25 mouse cellular contexts compared by ENCODE assay signal in the genomic region with DNA sequence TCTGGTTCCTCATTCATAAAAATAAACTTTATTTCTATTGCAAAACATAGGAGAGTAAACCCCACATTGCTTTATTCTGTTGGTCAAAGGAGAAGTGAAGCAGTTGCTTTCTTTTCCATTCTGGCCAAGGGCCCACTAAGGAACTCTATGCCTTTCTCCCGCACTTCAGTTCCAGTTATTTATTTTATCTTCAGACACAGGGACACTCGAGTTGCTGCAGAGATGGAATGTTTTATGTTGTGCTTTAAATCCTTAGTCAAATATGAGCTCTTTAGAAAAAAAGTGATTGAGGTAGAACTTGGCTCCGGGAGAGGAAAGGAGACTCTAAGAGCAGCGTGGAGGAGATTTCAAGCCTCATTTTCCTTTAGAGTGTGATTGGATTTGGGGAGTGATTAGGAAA.
"Had no signal": no experiment of that assay in that cellular context is flagged by ENCODE, and none has a peak within 500 bp of the region (broad histone marks: within the 10 kb centered on the region; RNA-seq: fewer than 3 reads in every experiment).

No protein-coding gene starts in this region.

- ATAC-seq: forebrain, embryonic 15.5 days; forebrain, postnatal 0 days; hindbrain, postnatal 0 days; intestine, embryonic 16.5 days had no signal

- H3K9me3 ChIP-seq: forebrain, embryonic 15.5 days; heart, embryonic 10.5 days; heart, embryonic 13.5 days; heart, embryonic 15.5 days; hindbrain, embryonic 13.5 days; hindbrain, embryonic 15.5 days; kidney, embryonic 15.5 days; limb, embryonic 13.5 days had no signal

- H3K4me1 ChIP-seq: forebrain, embryonic 15.5 days; heart, embryonic 10.5 days; heart, embryonic 13.5 days; heart, embryonic 15.5 days; hindbrain, embryonic 13.5 days; hindbrain, embryonic 15.5 days; kidney, embryonic 15.5 days; limb, embryonic 13.5 days had no signal

- H3K4me3 ChIP-seq: forebrain, embryonic 15.5 days; heart, embryonic 10.5 days; heart, embryonic 13.5 days; heart, embryonic 15.5 days; hindbrain, embryonic 13.5 days; hindbrain, embryonic 15.5 days; kidney, embryonic 15.5 days; limb, embryonic 13.5 days had no signal

- H3K36me3 ChIP-seq: forebrain, embryonic 15.5 days; heart, embryonic 10.5 days; heart, embryonic 13.5 days; heart, embryonic 15.5 days; hindbrain, embryonic 13.5 days; hindbrain, embryonic 15.5 days; kidney, embryonic 15.5 days; limb, embryonic 13.5 days had no signal

- DNase-seq: forebrain, postnatal 0 days; gastrocnemius, postnatal 14 days; gastrocnemius, postnatal 36 days; heart, adult 18-20 months; heart, postnatal 14 days; heart, postnatal 36 days; kidney, adult 11 months; kidney, adult 2 months; kidney, adult 9 months; kidney, postnatal 14 days; kidney, postnatal 36 days; layer of hippocampus, adult 9-11 months; layer of hippocampus, postnatal 36 days; left cerebral cortex, postnatal 4 days had no signal

- H3K27me3 ChIP-seq: forebrain, embryonic 15.5 days; heart, embryonic 13.5 days; heart, embryonic 15.5 days; hindbrain, embryonic 13.5 days; hindbrain, embryonic 15.5 days; kidney, embryonic 15.5 days; limb, embryonic 13.5 days had no signal

- H3K4me2 ChIP-seq: forebrain, embryonic 15.5 days; heart, embryonic 13.5 days; heart, embryonic 15.5 days; hindbrain, embryonic 13.5 days; hindbrain, embryonic 15.5 days; kidney, embryonic 15.5 days; limb, embryonic 13.5 days had no signal

- H3K27ac ChIP-seq: forebrain, embryonic 15.5 days; heart, embryonic 10.5 days; heart, embryonic 13.5 days; heart, embryonic 15.5 days; hindbrain, embryonic 13.5 days; hindbrain, embryonic 15.5 days; hindbrain, postnatal 0 days; kidney, embryonic 15.5 days; kidney, postnatal 0 days; limb, embryonic 13.5 days had no signal

- H3K9ac ChIP-seq: forebrain, embryonic 15.5 days; forebrain, postnatal 0 days; heart, embryonic 13.5 days; heart, embryonic 15.5 days; hindbrain, embryonic 13.5 days; hindbrain, embryonic 15.5 days; kidney, embryonic 15.5 days; limb, embryonic 13.5 days had no signal
